Mouse (Mus musculus) NIH3T3 (cell line): ENCODE measurements at regions not wholly inside any gene's neighbourhood (a gene's known extent, or its start where the extent isn't known, plus 50 kb on each side); places are given as distances from the start of the nearest gene placed in this dataset.
"Not testable (repeated sequence)": the region's sequence is repeated elsewhere in the genome, so short reads cannot be mapped to it uniquely, and the experiment has no call there.

ENCODE experiments used
- DNase-seq: peaks from one replicate; pipeline ENCODE4 v3.0.0-alpha.2; 2012; ENCODE audit warnings: low read depth

- DNase-seq: no peak
Measured at GRCm38 (mm10) chr9:83728428-83728827, 77.6 kb downstream of the Elovl4 start.

- DNase-seq: peak; percentile 80
Measured at GRCm38 (mm10) chr9:83727462-83728189, 78.5 kb downstream of the Elovl4 start.

GRCm38 (mm10) chr9:83726979-83727378, 79.1 kb downstream of the Elovl4 start:
- DNase-seq: no peak

- peak; percentile 11 for DNase-seq
Measured at GRCm38 (mm10) chr9:83726105-83726504, 80.0 kb downstream of the Elovl4 start.

- no peak for DNase-seq
Measured at GRCm38 (mm10) chr9:83725545-83725944, 80.5 kb downstream of the Elovl4 start.

- no peak for DNase-seq
Measured at GRCm38 (mm10) chr9:83720982-83721381, 85.1 kb downstream of the Elovl4 start.

GRCm38 (mm10) chr9:83719811-83720210, 86.3 kb downstream of the Elovl4 start:
- DNase-seq: no peak

- DNase-seq: not testable (repeated sequence)
Measured at GRCm38 (mm10) chr9:83718084-83718483, 88.0 kb downstream of the Elovl4 start.

GRCm38 (mm10) chr9:83716101-83716763, 89.8 kb downstream of the Elovl4 start:
- DNase-seq: no peak

GRCm38 (mm10) chr9:83707361-83707760, 98.7 kb downstream of the Elovl4 start:
- DNase-seq: no peak

GRCm38 (mm10) chr9:83706071-83706470, 100.0 kb downstream of the Elovl4 start:
- DNase-seq: no peak

GRCm38 (mm10) chr9:83704186-83704585, 101.9 kb downstream of the Elovl4 start:
- DNase-seq: no peak

- no peak for DNase-seq
Measured at GRCm38 (mm10) chr9:83700916-83701315, 105.2 kb downstream of the Elovl4 start.

GRCm38 (mm10) chr9:83700056-83700455, 106.0 kb downstream of the Elovl4 start:
- no peak for DNase-seq

GRCm38 (mm10) chr9:83691332-83692198, 114.5 kb downstream of the Elovl4 start:
- peak; percentile 69 for DNase-seq
